Mouse (Mus musculus) kidney, adult 2 months (tissue): ENCODE results near the gene Dab1.

Experiments
- CTCF ChIP-seq: fragments of 200-500 bp; conservative IDR thresholded peaks from 2 replicates; pipeline ENCODE4 v1.5.1; 2011; ENCODE audit warnings: low read depth, mild to moderate bottlenecking, control low read depth, low read length, moderate library complexity, mixed read lengths; ENCODE audit not compliant: insufficient read depth, insufficient read length
- POLR2A ChIP-seq: fragments of 200-500 bp; IDR thresholded peaks from one replicate; pipeline ENCODE4 v1.6.1; 2011; ENCODE audit warnings: low read depth, low read length, control low read depth

GRCm38 (mm10) chr4:104206639-104207038 is 587.5 kb downstream of the Dab1 start:
- no peak for TF ChIP-seq POLR2A
- TF ChIP-seq CTCF, result no peak
